Mouse (Mus musculus): ENCODE results near the gene Sp7.
A peak's percentile ranks its signal among the peaks of the same experiment; 100 is the strongest.

Sp7 gene

GRCm38 (mm10) chr15:102366733-102367344, at the start of gene Sp7:
TSS of gene Sp7 (minus strand) at chr15:102367182.
- no peak for DNase-seq (ENCODE audit: low read depth)

- no peak for DNase-seq (ENCODE audit: low read depth)
These were observed 46.7 kb upstream of the Sp7 start for GRCm38 (mm10) chr15:102413687-102414086.

- DNase-seq (ENCODE audit: low read depth): no peak
These were observed 44.1 kb upstream of the Sp7 start for GRCm38 (mm10) chr15:102411077-102411476.

GRCm38 (mm10) chr15:102409286-102409685, 42.3 kb upstream of the Sp7 start:
- DNase-seq (ENCODE audit: low read depth): no peak

GRCm38 (mm10) chr15:102408558-102409130, 41.7 kb upstream of the Sp7 start:
- no peak for DNase-seq (ENCODE audit: low read depth)

- DNase-seq (ENCODE audit: low read depth): no peak
These were observed 40.9 kb upstream of the Sp7 start for GRCm38 (mm10) chr15:102407681-102408557.

GRCm38 (mm10) chr15:102406912-102407580, 40.1 kb upstream of the Sp7 start:
- DNase-seq (ENCODE audit: low read depth): no peak

- peak; percentile 57 for DNase-seq (ENCODE audit: low read depth)
These were observed 39.4 kb upstream of the Sp7 start for GRCm38 (mm10) chr15:102406196-102406911.

- DNase-seq (ENCODE audit: low read depth): peak; percentile 99
These were observed 38.7 kb upstream of the Sp7 start, which contains the start of gene Sp1 for GRCm38 (mm10) chr15:102405489-102406195. TSS of gene Sp1 (plus strand) at chr15:102406143.

- DNase-seq (ENCODE audit: low read depth): no peak
These were observed 37.9 kb upstream of the Sp7 start for GRCm38 (mm10) chr15:102404608-102405488.

GRCm38 (mm10) chr15:102402210-102402609, 35.2 kb upstream of the Sp7 start:
- DNase-seq (ENCODE audit: low read depth): no peak

GRCm38 (mm10) chr15:102401278-102401677, 34.3 kb upstream of the Sp7 start:
- no peak for DNase-seq (ENCODE audit: low read depth)

- no peak for DNase-seq (ENCODE audit: low read depth)
These were observed 33.6 kb upstream of the Sp7 start for GRCm38 (mm10) chr15:102400476-102401045.

- no peak for DNase-seq (ENCODE audit: low read depth)
These were observed 32.5 kb upstream of the Sp7 start for GRCm38 (mm10) chr15:102399229-102400221.

- no peak for DNase-seq (ENCODE audit: low read depth)
These were observed 31.6 kb upstream of the Sp7 start for GRCm38 (mm10) chr15:102398629-102399028.

- no peak for DNase-seq (ENCODE audit: low read depth)
These were observed 28.1 kb upstream of the Sp7 start for GRCm38 (mm10) chr15:102395061-102395460.

- DNase-seq (ENCODE audit: low read depth): no peak
These were observed 26.6 kb upstream of the Sp7 start for GRCm38 (mm10) chr15:102393584-102394014.

- DNase-seq (ENCODE audit: low read depth): no peak
These were observed 25.5 kb upstream of the Sp7 start for GRCm38 (mm10) chr15:102392520-102392919.

Data from c-Kit-positive CD71-negative TER-119-negative erythroid progenitor cells, embryonic 14.5 days (primary cell).